Mouse (Mus musculus): ENCODE results near the gene Dlgap4.

GRCm38 (mm10) chr2:156779036-156779435, 165.5 kb downstream of the Dlgap4 start:
- TF ChIP-seq CTCF (IDR thresholded peaks at IDR 0.05; ENCODE audit: control insufficient read depth, insufficient read depth, low read length) (no peak), POLR2A (IDR thresholded peaks at IDR 0.05; ENCODE audit: borderline replicate concordance, control insufficient read depth, low read depth, low read length) (no peak)

Data from bone marrow, adult 2 months (tissue).